Mouse (Mus musculus) heart, postnatal 4 days (tissue): ENCODE measurements at regions not wholly inside any gene's neighbourhood (a gene's known extent, or its start where the extent isn't known, plus 50 kb on each side); places are given as distances from the start of the nearest gene placed in this dataset.

Source experiments
- DNase-seq: peaks from one replicate; pipeline ENCODE4 v3.0.0; 2021

- DNase-seq, result no peak
Observed at GRCm38 (mm10) chr4:9218380-9218779, 979.5 kb upstream of the Car8 start.

GRCm38 (mm10) chr4:9208606-9209005 is 969.8 kb upstream of the Car8 start:
- no peak for DNase-seq

- no peak for DNase-seq
Observed at GRCm38 (mm10) chr4:9200012-9200411, 961.2 kb upstream of the Car8 start.

- DNase-seq, result no peak
Observed at GRCm38 (mm10) chr4:9196435-9196834, 957.6 kb upstream of the Car8 start.

GRCm38 (mm10) chr4:9193121-9193520 is 954.3 kb upstream of the Car8 start:
- no peak for DNase-seq

GRCm38 (mm10) chr4:9185156-9185875 is 946.5 kb upstream of the Car8 start:
- DNase-seq, result no peak

- peak; percentile 63 for DNase-seq
Observed at GRCm38 (mm10) chr4:9184451-9185121, 945.7 kb upstream of the Car8 start.

GRCm38 (mm10) chr4:9174365-9174764 is 935.5 kb upstream of the Car8 start:
- DNase-seq, result no peak

GRCm38 (mm10) chr4:9162374-9162773 is 923.5 kb upstream of the Car8 start:
- DNase-seq, result no peak

- DNase-seq, result no peak
Observed at GRCm38 (mm10) chr4:9161814-9162133, 922.9 kb upstream of the Car8 start.

GRCm38 (mm10) chr4:9161068-9161813 is 922.4 kb upstream of the Car8 start:
- DNase-seq, result no peak

GRCm38 (mm10) chr4:9147732-9148131 is 908.9 kb upstream of the Car8 start:
- DNase-seq, result no peak

GRCm38 (mm10) chr4:9144226-9145215 is 905.7 kb upstream of the Car8 start:
- DNase-seq, result no peak

GRCm38 (mm10) chr4:9143087-9143486 is 904.2 kb upstream of the Car8 start:
- no peak for DNase-seq

GRCm38 (mm10) chr4:9141946-9142683 is 903.3 kb upstream of the Car8 start:
- no peak for DNase-seq

- DNase-seq, result no peak
Observed at GRCm38 (mm10) chr4:9140691-9141090, 901.9 kb upstream of the Car8 start.

- no peak for DNase-seq
Observed at GRCm38 (mm10) chr4:9136657-9137056, 897.8 kb upstream of the Car8 start.

GRCm38 (mm10) chr4:9136188-9136569 is 897.3 kb upstream of the Car8 start:
- peak; percentile 42 for DNase-seq

- DNase-seq, result peak; percentile 98
Observed at GRCm38 (mm10) chr4:9135481-9136187, 896.8 kb upstream of the Car8 start.

GRCm38 (mm10) chr4:9133695-9134094 is 894.9 kb upstream of the Car8 start:
- DNase-seq, result peak; percentile 56
